Mouse (Mus musculus): ENCODE results near the gene Zfp385a. TPM values are rescaled to one million over a fixed set of nuclear protein-coding genes. Genes with fewer than 3 reads are reported as not detected.

Zfp385a gene
- 12.7 and 13.0 TPM in 2 replicates for polyA plus RNA-seq (2015; fragmentation: Nextera tagmentation; extraction: Ambion mirVana)

DNA sequence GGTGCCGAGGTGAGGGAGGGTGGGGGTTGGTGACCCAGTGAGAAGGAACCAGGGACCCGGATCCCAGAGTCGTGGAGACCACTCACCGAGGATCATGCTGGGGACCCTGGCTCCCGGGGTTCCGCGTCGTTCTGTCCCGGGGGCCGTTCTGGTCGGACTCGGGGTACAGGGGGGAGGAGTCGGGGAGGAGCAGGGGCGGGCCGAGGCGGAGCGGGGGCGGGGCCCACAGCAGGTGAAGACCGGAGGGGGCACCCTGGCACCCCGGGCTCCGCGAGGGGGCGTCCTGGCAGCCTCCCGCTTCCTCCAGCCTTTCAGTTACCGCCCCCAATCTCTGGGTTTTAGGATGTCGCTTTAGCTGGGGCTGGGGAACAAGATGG, at the start of gene Zfp385a:
Zfp385a (minus strand) TSS at position 133 of the 377 bp plus-strand sequence.
- Histone ChIP-seq H3K36me3 (no peaks in the 10 kb centered on the region), H3K4me1 (peaks cover 20% of the 10 kb centered on the region), H3K27ac (replicated peaks) (no peak within 1 kb of the TSS), H3K4me3 (peak within 1 kb of the TSS; percentile 64), H3K9ac (replicated peaks) (peak within 1 kb of the TSS; percentile 59), H3K9me3 (no peaks in the 10 kb centered on the region), H3K27me3 (peaks cover 17% of the 10 kb centered on the region; the same call in 1 of the 2 replicates), H3K4me2 (replicated peaks) (peak within 1 kb of the TSS; percentile 88)
- under 1% methylated on average over 26 of the region's 26 CpGs for WGBS
- peak; percentile 60 for ATAC-seq (replicated peaks)

DNA sequence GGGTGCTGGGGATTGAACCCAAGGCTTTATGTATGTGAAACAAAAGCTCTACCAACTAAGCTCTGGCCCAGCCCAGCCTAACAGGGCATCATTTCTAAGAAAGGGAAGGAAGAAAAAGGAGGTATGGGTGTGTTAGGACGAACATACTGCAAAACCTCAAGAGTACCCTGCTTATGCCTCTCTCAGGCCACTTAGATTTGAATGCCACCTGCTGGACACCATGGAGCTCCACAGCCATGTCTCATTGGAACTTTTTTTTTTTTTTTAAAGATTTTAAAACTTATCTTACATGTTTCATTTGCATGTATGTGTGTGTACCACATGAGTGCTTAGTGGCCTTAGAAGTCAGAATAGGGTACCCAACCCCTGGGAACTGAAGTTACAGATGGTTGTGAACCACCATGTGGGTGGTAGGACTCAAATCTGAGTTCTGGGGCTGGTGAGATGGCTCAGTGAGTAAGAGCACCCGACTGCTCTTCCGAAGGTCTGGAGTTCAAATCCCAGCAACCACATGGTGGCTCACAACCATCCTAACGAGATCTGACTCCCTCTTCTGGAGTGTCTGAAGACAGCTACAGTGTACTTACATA, 48.8 kb upstream of the Zfp385a start:
- no peak for ATAC-seq (replicated peaks)
- Histone ChIP-seq H3K9me3 (no peaks in the 10 kb centered on the region), H3K4me2 (replicated peaks) (no peak overlapping the region), H3K4me1 (no peaks in the 10 kb centered on the region), H3K27me3 (no peaks in the 10 kb centered on the region), H3K9ac (replicated peaks) (no peak overlapping the region), H3K27ac (replicated peaks) (no peak overlapping the region), H3K36me3 (no peaks in the 10 kb centered on the region), H3K4me3 (no peak overlapping the region)
- whole genome bisulfite sequencing: 54% methylated on average over 4 of the region's 4 CpGs

DNA sequence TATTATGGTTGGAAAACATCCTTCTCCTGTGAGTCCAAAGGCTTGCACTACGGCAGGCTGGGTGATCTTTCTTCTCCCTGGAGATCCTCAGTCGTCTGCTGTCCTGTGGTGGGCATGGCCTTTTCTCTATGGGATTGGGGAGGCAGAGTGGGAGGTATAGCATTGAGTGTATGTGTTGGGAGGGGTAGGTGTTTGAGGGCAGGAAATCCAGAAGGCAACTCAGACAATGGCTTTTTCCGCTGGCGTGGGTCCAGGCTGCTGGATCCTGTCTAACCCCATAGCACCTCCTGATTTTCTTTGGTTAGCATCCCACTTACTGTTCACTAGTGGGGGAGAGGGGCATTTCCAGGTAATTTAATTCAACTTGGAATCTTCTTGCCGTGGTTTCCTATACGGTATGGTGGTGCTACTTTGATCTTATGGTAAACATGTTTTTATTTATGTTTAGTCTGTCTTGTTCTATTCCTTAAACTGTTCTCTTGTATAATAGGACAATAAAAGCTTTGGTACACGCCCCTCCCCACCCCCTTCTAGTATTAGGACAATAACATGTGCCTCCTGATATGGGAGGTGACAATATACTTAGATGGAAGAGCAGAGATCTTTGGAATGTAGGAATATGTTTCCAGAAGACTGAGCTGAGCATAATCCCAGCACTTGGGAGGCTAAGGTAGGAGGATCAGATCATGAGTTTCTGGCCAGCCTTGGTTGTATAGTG, 44.0 kb upstream of the Zfp385a start:
- H3K27me3 ChIP-seq: no peaks in the 10 kb centered on the region
- no peaks in the 10 kb centered on the region for H3K36me3 ChIP-seq
- no peaks in the 10 kb centered on the region for H3K4me1 ChIP-seq
- H3K9me3 ChIP-seq: no peaks in the 10 kb centered on the region
- no peak overlapping the region for H3K9ac ChIP-seq (replicated peaks)
- H3K27ac ChIP-seq (replicated peaks): no peak overlapping the region
- WGBS: 71% methylated on average over 7 of the region's 7 CpGs
- ATAC-seq (replicated peaks): no peak
- no peak overlapping the region for H3K4me2 ChIP-seq (replicated peaks)
- H3K4me3 ChIP-seq: no peak overlapping the region

DNA sequence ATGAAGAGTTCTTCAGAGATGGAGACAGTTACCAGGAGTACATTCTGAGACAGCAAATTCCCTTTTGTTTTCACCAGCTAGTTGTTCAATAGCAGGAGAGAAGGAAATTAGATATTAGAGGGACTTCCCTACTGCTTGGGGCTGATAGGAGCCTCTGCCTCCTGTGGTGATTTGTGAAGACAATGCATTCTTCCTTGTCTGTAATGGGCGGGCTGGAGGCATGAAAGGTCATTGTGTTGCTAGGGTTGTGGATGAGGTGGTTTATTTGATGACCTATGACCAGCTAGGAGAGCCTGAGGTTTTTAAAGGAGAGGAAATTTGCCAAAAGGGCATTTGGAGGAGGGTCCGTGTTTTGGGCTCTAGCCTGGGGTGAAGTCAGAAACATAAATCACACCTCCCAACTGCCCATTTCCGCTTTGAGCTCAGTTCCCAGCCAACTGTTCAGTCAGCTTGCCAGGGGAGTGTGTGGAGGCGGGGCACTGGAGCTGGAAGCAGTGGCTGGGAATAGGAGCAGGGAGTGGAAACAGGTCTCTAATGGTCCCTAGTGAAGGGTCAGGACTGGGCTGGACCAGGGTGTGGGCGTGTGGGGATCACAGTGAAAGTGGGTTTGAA, 43.0 kb upstream of the Zfp385a start:
- H3K36me3 ChIP-seq: no peaks in the 10 kb centered on the region
- ATAC-seq (replicated peaks): no peak
- WGBS: 38% methylated on average over 5 of the region's 5 CpGs

DNA sequence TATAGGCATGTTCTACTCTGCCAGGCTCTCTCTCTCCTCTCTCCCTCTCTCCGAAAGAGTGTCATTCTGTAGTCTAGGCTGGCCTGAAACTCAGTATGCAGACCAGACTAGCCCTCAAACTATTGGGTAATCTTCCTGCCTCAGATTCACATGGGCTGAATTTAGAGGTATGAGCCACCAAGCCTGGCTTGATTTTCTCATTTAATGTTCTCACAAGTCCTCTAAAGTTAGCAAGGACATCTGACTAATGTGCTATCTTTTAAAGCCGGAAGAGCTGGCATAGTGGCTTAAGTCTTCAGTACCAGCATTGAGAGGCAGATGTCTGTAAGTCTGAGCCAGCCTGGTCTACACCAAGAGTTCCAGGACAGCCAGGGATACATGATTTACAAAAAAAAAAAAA, 42.2 kb upstream of the Zfp385a start:
- Histone ChIP-seq H3K36me3 (no peaks in the 10 kb centered on the region), H3K4me2 (replicated peaks) (no peak overlapping the region), H3K9ac (replicated peaks) (no peak overlapping the region), H3K9me3 (no peaks in the 10 kb centered on the region), H3K27ac (replicated peaks) (no peak overlapping the region), H3K27me3 (no peaks in the 10 kb centered on the region), H3K4me3 (no peak overlapping the region), H3K4me1 (no peaks in the 10 kb centered on the region)
- ATAC-seq (replicated peaks): no peak
- WGBS: 91% methylated on average over 2 of the region's 2 CpGs

More for the DNA sequence above, 43.0 kb upstream of the Zfp385a start:
- no peak overlapping the region for H3K27ac ChIP-seq (replicated peaks)
- H3K9ac ChIP-seq (replicated peaks): no peak overlapping the region
- H3K9me3 ChIP-seq: no peaks in the 10 kb centered on the region
- no peak overlapping the region for H3K4me3 ChIP-seq
- no peak overlapping the region for H3K4me2 ChIP-seq (replicated peaks)
- H3K27me3 ChIP-seq: no peaks in the 10 kb centered on the region
- no peaks in the 10 kb centered on the region for H3K4me1 ChIP-seq

DNA sequence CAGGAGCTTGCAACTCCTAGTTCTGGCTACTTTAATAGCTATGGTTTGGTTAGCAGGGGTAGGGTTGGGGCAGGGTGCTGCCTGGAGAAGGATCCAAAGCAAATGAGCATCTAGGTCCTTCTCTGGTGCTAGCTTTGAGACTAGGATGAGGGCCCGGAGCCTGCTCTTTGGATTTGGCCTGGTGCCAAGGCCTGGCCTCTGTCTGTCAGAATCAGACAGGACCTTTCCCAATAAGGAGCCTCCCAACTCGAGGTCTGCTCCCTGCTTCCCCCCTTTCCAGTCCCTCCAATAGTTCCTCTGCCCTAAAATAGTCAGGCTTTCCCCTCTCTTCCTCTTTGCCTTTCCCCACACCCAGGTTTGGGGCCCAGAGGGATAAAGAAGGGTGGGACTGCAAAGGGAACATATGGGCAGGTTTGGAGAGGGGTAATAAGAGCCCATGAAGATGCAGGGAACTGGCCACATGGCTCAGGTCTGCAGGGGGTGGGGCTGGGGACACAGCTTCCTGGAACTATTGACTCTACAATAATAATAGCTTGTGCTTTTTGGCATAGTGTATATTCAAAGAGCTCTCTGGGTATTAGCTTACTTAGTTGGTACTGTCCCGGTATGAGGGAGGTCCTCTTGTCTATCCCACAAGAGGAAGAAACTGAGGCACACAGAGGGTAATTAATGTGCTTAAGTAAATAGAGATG, 38.9 kb upstream of the Zfp385a start:
- no peak overlapping the region for H3K4me2 ChIP-seq (replicated peaks)

DNA sequence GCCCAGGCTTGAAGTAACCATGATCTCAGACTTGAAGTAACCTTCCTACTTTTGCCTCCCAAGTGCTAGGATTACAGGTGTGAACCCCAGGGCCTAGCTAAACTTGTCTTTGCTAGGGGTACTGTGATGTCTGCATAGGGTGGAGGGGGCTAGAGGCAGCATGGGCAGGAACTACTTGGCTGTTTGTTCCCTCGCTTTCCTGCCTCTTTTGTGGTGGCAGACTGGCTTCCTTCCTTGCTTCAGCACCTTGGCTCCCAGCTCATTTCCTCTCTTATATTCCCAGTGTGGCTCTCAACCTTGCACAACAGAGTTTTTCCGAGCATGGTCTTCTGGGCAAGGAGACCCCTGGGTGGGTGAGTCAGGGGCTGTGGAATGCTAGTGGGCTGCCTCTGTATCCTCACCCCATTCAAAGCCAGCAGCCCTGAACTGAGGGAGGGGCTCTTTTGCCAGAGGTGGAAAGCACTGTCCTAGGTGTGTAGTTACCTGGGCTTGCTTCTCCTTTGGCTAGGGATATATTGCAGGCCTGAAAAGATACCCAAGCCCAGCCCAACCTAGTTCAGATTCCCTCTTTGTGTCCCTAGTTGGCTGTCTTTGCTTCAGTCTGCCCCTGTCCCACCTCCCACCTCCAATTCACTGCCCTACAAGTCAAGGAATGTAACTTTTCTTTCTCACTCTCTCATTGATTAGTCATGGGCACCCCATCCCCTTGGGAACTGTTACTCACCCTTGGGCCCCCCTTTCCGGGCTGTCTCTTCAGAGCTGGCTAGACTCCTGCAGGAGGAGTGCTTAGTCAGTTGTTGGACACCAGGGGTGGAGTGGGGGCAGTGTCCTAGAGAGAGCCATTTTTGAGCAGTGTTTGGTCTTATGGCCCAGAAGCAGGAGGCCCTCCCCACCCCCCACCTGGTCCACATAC, 38.1 kb upstream of the Zfp385a start:
- Histone ChIP-seq H3K9ac (replicated peaks) (no peak overlapping the region), H3K4me2 (replicated peaks) (no peak overlapping the region), H3K4me1 (no peaks in the 10 kb centered on the region), H3K27ac (replicated peaks) (no peak overlapping the region), H3K27me3 (no peaks in the 10 kb centered on the region), H3K9me3 (no peaks in the 10 kb centered on the region), H3K36me3 (no peaks in the 10 kb centered on the region), H3K4me3 (no peak overlapping the region)
- no peak for ATAC-seq (replicated peaks)
- WGBS: 73% methylated on average over 3 of the region's 3 CpGs

More for the DNA sequence above, 38.9 kb upstream of the Zfp385a start:
- Histone ChIP-seq H3K9ac (replicated peaks) (no peak overlapping the region), H3K4me3 (no peak overlapping the region), H3K27ac (replicated peaks) (no peak overlapping the region), H3K9me3 (no peaks in the 10 kb centered on the region), H3K27me3 (no peaks in the 10 kb centered on the region), H3K36me3 (no peaks in the 10 kb centered on the region), H3K4me1 (no peaks in the 10 kb centered on the region)
- 54% methylated on average over 3 of the region's 3 CpGs for WGBS
- ATAC-seq (replicated peaks): no peak

DNA sequence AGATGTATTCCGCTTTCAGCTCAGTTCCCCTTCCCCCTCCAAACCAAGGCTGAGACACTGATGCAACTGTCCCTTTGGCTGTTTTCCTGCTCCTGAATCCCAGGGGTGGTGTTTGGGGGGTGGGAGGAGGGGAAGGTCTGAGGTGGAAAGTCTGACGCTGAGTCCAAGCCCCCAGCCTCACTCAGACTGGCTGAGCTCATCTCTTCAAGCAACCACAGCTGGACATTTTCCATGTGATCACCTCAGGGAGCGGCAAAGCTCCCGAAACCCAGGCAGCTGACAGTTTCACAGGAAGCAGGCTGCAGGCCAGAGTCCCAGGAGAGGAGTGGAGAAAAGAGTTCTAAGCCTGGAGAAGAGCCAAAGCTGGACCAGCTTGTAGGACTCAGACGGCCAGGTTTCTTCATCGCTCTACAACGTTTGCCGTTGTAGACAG, 37.0 kb upstream of the Zfp385a start:
- H3K4me1 ChIP-seq: no peaks in the 10 kb centered on the region
- H3K4me3 ChIP-seq: no peak overlapping the region
- no peaks in the 10 kb centered on the region for H3K36me3 ChIP-seq
- H3K27ac ChIP-seq (replicated peaks): no peak overlapping the region
- H3K9ac ChIP-seq (replicated peaks): no peak overlapping the region
- H3K27me3 ChIP-seq: no peaks in the 10 kb centered on the region
- H3K4me2 ChIP-seq (replicated peaks): no peak overlapping the region
- WGBS: 73% methylated on average over 8 of the region's 8 CpGs
- H3K9me3 ChIP-seq: no peaks in the 10 kb centered on the region
- ATAC-seq (replicated peaks): no peak

DNA sequence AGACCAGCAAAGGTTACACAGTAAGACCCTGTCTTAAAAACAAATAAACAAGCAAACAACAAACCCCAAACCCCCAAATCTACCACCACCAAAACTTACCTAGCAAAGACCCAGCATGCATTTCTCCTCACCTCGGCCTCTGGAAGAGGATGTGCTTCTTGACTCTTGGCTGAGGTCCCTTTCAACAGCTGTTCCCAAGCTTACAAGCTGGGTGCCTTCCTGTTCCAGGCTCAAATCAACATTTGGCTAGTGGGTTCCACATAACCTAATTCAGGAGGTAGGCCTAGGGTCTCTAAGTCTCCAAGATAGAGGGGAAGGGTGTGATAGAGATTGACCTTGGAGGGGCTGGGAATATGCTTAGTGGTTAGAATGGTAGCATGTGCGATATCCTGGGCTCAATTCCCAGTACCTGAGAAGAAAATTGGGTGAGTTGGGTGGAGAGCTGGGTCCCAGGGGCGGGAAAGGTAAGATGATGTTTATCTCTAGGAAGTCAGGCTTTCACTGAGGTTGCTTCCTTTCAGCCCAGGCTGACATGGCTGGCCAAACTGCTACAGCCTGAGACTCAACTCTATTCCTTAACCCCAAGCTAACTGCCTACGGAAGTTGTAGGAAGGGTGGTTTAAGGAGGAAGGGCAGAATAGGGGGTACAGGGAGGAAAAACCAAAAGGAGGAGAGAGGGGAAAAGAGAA, 35.4 kb upstream of the Zfp385a start:
- Histone ChIP-seq H3K27me3 (no peaks in the 10 kb centered on the region), H3K9me3 (no peaks in the 10 kb centered on the region), H3K9ac (replicated peaks) (no peak overlapping the region), H3K4me1 (no peaks in the 10 kb centered on the region), H3K4me3 (no peak overlapping the region), H3K36me3 (no peaks in the 10 kb centered on the region), H3K27ac (replicated peaks) (no peak overlapping the region), H3K4me2 (replicated peaks) (no peak overlapping the region)
- ATAC-seq (replicated peaks): no peak
- 87% methylated on average over 4 of the region's 4 CpGs for WGBS

DNA sequence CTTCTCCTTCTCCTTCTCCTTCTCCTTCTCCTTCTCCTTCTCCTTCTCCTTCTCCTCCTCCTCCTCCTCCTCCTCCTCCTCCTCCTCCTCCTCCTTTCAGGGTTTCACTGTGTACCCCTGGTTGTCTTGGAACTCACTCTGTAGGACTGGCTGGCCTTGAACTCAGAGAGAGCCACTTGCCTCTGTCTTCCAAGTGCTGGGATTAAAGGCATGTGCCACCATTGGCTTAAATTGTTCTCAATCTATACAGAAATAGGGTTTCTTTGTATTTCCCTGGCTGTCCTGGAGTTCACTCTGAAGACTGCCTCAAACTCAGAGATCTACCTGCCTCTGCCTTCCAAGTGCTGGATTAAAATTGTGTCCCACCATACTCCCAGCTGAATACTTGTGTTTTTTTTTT, 32.6 kb upstream of the Zfp385a start:
- Histone ChIP-seq H3K27me3 (no peaks in the 10 kb centered on the region), H3K9ac (replicated peaks) (no peak overlapping the region), H3K4me3 (no peak overlapping the region), H3K27ac (replicated peaks) (no peak overlapping the region), H3K4me2 (replicated peaks) (no peak overlapping the region), H3K9me3 (no peaks in the 10 kb centered on the region), H3K4me1 (no peaks in the 10 kb centered on the region), H3K36me3 (no peaks in the 10 kb centered on the region)
- no peak for ATAC-seq (replicated peaks)

DNA sequence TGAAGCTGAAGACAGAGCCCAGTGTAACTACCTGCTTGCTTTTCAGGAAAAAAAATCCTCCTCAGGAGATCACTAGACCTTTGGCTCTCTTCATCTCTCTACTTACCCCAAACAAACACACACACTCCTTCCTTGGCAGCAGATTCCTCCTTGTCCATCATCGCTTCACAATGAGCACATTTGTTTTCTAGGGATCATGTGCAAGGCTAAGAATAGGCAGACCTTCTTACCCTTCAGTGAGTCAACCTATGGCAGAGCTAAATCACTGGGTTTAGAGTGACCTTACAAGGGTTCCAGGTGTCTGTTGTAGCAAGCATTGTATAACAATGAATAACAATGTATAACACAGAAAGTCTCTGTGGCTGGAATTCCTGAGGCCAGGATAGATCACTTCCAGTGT, 31.8 kb upstream of the Zfp385a start:
- Histone ChIP-seq H3K4me1 (peaks cover 4% of the 10 kb centered on the region), H3K9ac (replicated peaks) (no peak overlapping the region), H3K4me2 (replicated peaks) (no peak overlapping the region), H3K4me3 (no peak overlapping the region), H3K27me3 (no peaks in the 10 kb centered on the region), H3K9me3 (no peaks in the 10 kb centered on the region), H3K36me3 (no peaks in the 10 kb centered on the region), H3K27ac (replicated peaks) (no peak overlapping the region)
- WGBS: 78% methylated on average over 1 of the region's 1 CpGs
- no peak for ATAC-seq (replicated peaks)
